Mouse (Mus musculus) heart, embryonic 14.5 days (tissue): ENCODE results near the gene Bcl9. TPM values are rescaled to one million over a fixed set of nuclear protein-coding genes. Genes with fewer than 3 reads are reported as not detected.

Experiments used
- ATAC-seq: fragments of 200-750 bp; cut with Nextera tagmentation; 2 replicates; pipeline ENCODE4 v1.8.0; 2017; ENCODE audit warnings: low read depth, moderate TSS enrichment; ENCODE audit not compliant: insufficient number of reproducible peaks, insufficient read depth, low FRiP score
- H3K27ac ChIP-seq, 2 experiments: fragments of 200-500 bp in 1 of 2; fragments of 300-500 bp in 1 of 2; sonication (generic) in 1 of 2; replicated peaks in 1 of 2; 2 replicates each; pipeline ENCODE4 v1.5.1; 2012 to 2014; ENCODE audit warnings: low read depth in 2 of 2, low read length in 2 of 2, control low read depth in 1 of 2, mild to moderate bottlenecking in 1 of 2, mixed read lengths in 1 of 2; ENCODE audit not compliant: control insufficient read depth in 1 of 2, insufficient read depth in 1 of 2
- H3K27me3 ChIP-seq: fragments of 300-500 bp; sonication (generic); 2 replicates; pipeline ENCODE4 v1.6.1; 2014; ENCODE audit warnings: mild to moderate bottlenecking, low read length, control low read depth; ENCODE audit not compliant: control insufficient read depth, insufficient read depth
- H3K36me3 ChIP-seq: fragments of 300-500 bp; sonication (generic); 2 replicates; pipeline ENCODE4 v1.6.1; 2014; ENCODE audit warnings: mild to moderate bottlenecking, control low read depth, low read length, mixed read lengths; ENCODE audit not compliant: control insufficient read depth, insufficient read depth
- H3K4me1 ChIP-seq, 2 experiments: fragments of 200-500 bp in 1 of 2; fragments of 300-500 bp in 1 of 2; sonication (generic) in 1 of 2; 2 replicates each; pipeline ENCODE4 v1.6.1; 2012 to 2014; ENCODE audit warnings: low read length in 2 of 2, control low read depth in 1 of 2, mixed read lengths in 1 of 2; ENCODE audit not compliant: control insufficient read depth in 2 of 2, insufficient read depth in 2 of 2
- H3K4me2 ChIP-seq: fragments of 300-500 bp; sonication (generic); 2 replicates; pipeline ENCODE4 v1.6.1; 2014; ENCODE audit warnings: mild to moderate bottlenecking, low read length
- H3K4me3 ChIP-seq, 2 experiments: fragments of 200-500 bp in 1 of 2; fragments of 300-500 bp in 1 of 2; sonication (generic) in 1 of 2; 2 replicates each; pipeline ENCODE4 v1.5.1; 2012 to 2014; ENCODE audit warnings: low read length in 2 of 2, mild to moderate bottlenecking in 2 of 2, control low read depth in 1 of 2, low read depth in 1 of 2, moderate library complexity in 1 of 2; ENCODE audit not compliant: control insufficient read depth in 1 of 2, insufficient read depth in 1 of 2
- H3K9ac ChIP-seq: fragments of 300-500 bp; sonication (generic); 2 replicates; pipeline ENCODE4 v1.6.1; 2014; ENCODE audit warnings: mild to moderate bottlenecking, low read length
- H3K9me3 ChIP-seq: fragments of 300-500 bp; sonication (generic); 2 replicates; pipeline ENCODE4 v1.6.1; 2016; ENCODE audit warnings: low read length, control low read depth; ENCODE audit not compliant: control insufficient read depth
- WGBS: fragments of 180-500 bp; shearing (Covaris S2); extraction: QIAGEN DNeasy Blood & Tissue Kit; methylation state at CpG from one replicate; pipeline ENCODE4 v1.1.7; 2014; 5-methylcytosine and 5-hydroxymethylcytosine counted together
- polyA plus RNA-seq: library from polyadenylated mRNA; unstranded; fragments of >200 nt; fragmentation: Nextera tagmentation; extraction: Ambion mirVana; gene quantifications from 2 replicates; pipeline ENCODE4 v1.2.1, GENCODE M21; 2014

The Bcl9 gene
- polyA plus RNA-seq, 1 experiment from 2014 or later: 32.1 TPM

DNA sequence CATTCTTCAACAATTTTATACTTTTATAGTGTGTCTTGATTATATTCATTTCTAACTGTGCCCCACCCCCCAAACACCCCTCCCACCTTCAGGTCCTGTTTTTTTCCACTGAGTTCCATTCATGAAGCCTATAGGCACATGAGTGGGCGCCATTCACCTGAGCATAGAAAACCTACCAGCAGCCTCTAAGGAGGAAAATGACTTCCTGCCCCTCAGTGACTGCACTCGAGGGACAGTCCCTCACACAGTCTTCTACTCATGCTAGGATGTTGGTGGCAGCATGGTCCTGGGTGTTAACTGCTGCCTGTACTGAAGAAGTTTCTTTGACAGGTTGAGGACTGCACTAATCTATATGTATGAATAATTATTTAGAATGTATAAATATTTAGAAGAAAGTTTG lies 30.1 kb upstream of the Bcl9 start:
- Histone ChIP-seq H3K9ac (no peak overlapping the region), H3K4me1 (no peaks in the 10 kb centered on the region), H3K36me3 (no peaks in the 10 kb centered on the region), H3K4me2 (no peak overlapping the region), H3K4me3 (no peak overlapping the region), H3K27me3 (no peaks in the 10 kb centered on the region), H3K27ac (no peak overlapping the region), H3K9me3 (peaks cover 5% of the 10 kb centered on the region; the same call in 1 of the 2 replicates)
- ATAC-seq: no peak
- WGBS: 85% methylated on average over 2 of the region's 2 CpGs

DNA sequence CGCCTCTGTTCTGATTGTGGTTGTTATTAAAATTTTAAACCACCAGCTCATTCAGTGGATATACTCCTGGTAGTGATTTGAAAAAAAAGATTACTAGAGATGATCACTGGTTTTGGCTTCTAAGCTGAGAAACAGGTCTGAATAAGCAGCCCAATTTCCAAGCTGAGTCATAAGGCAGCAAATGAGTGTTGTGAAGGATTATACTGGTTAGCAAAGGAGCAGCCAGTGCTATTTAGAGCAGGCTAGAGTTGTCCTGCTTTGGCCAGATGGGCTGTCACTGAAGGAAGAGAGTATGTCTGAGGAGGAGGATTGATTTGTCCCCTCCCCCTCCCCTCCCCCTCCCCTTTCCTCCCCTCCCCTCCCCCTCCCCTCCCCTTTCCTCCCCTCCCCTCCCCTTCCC lies 29.6 kb upstream of the Bcl9 start:
- Histone ChIP-seq H3K27me3 (no peaks in the 10 kb centered on the region), H3K27ac (no peak overlapping the region), H3K9ac (no peak overlapping the region), H3K4me3 (no peak overlapping the region), H3K9me3 (peaks cover 5% of the 10 kb centered on the region; the same call in 1 of the 2 replicates), H3K4me1 (no peaks in the 10 kb centered on the region), H3K36me3 (no peaks in the 10 kb centered on the region), H3K4me2 (no peak overlapping the region)
- 89% methylated on average over 1 of the region's 1 CpGs for WGBS
- ATAC-seq: no peak

DNA sequence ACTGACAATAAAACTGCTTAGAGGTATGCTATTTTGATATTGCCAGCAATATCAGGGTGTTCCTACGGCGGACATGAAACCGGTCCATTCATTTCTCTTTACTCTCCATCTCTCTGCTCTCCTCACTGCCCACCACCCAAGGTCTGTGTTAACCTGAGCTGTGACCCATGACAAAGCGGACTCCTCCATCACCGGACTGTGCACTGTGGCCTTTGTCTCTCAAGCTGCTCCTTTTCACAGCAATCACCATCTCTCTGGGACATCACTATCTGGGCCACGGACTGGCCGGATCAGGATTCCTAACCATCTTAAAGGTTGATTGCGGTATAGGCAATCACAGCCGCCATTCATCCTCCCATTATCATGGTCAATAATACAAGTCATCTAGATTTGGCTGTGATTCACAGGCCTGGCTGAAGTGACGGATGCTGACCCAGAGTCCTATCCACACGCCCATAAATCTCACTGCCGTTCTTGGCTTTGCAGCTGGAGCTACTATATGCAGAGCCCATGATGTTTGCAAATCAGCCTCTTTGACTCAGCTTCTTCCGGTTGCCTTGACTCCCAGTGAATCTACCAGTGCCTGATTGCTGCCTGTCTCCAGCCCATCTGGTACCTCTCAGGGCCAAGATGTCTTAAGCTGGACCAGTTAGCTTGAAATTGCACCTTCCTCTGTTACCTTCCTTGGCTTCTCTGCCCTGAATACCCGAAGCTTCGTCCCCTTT lies 28.1 kb upstream of the Bcl9 start:
- H3K27me3 ChIP-seq: no peaks in the 10 kb centered on the region

DNA sequence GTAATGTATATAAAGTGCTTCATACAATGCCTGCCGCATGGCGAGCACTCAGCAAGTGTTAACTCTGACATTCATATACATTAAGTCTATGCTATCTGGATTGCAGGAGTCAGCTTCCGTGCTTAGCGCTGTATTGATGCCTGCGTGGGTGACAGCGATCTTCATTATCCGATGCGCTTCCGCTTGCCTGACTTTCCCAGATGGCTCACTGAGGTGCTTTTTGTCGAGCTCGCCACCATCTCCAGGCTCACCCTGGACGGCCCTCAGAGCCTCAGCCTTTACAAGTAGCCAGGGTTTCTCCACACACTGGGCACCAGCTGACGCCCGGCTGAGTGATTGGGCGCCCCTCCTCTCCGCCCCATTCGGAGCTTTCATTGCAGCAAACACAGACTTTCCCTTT lies 26.3 kb upstream of the Bcl9 start:
- 63% methylated on average over 17 of the region's 17 CpGs for WGBS
- Histone ChIP-seq H3K4me1 (no peaks in the 10 kb centered on the region), H3K27ac (no peak overlapping the region), H3K36me3 (no peaks in the 10 kb centered on the region), H3K4me2 (no peak overlapping the region), H3K27me3 (no peaks in the 10 kb centered on the region), H3K9me3 (peaks cover 5% of the 10 kb centered on the region; the same call in 1 of the 2 replicates), H3K9ac (no peak overlapping the region), H3K4me3 (no peak overlapping the region)
- no peak for ATAC-seq

More for the DNA sequence above, 28.1 kb upstream of the Bcl9 start:
- Histone ChIP-seq H3K27ac (no peak overlapping the region), H3K4me1 (no peaks in the 10 kb centered on the region), H3K36me3 (no peaks in the 10 kb centered on the region), H3K9ac (no peak overlapping the region), H3K4me3 (no peak overlapping the region), H3K9me3 (peaks cover 5% of the 10 kb centered on the region; the same call in 1 of the 2 replicates), H3K4me2 (no peak overlapping the region)
- no peak for ATAC-seq
- WGBS: 77% methylated on average over 15 of the region's 15 CpGs

DNA sequence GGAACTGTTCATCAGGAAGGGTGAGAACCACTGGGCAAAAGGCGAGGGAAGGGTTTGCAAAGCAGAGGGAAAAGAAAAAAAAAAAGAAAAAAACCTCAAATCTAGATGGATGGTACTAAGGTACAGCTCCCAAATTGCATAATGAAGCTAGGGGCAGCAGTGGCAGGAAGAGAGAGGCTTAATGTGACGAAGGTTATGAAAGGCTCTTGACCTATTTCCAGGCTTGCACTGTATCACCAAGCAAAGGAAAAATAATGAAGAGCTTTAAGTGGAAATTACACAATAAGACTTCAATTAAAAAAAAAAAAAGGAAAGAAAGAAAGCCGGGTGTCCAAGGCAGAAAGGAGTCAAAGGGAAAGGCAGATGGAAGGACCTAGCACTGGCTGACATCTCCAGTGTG lies 19.6 kb upstream of the Bcl9 start:
- Histone ChIP-seq H3K4me1 (no peaks in the 10 kb centered on the region), H3K9me3 (no peaks in the 10 kb centered on the region), H3K4me3 (no peak overlapping the region), H3K27me3 (no peaks in the 10 kb centered on the region), H3K4me2 (no peak overlapping the region), H3K36me3 (no peaks in the 10 kb centered on the region), H3K27ac (no peak overlapping the region), H3K9ac (no peak overlapping the region)
- no peak for ATAC-seq
- WGBS: 83% methylated on average over 3 of the region's 3 CpGs

DNA sequence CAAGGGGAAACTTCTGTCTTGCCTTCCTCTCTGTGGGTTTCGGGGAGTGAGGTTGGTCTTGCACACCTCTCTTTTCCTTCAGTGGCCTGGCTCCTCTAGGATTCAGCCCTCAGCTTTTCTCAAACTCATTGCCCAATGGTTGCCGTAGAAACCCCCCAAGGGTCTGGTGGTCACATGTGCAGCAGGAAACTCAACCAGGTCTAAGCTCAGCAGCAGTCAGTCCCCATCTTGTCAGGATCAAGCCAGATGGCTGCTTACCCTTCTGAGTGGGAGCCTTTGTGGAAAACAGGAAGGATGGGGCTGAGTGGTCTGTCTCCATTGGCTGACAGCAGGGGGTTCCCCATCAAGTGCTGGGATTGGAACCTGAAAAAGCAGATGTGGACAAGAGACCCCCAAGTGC lies 15.7 kb upstream of the Bcl9 start:
- Histone ChIP-seq H3K4me2 (no peak overlapping the region), H3K9me3 (no peaks in the 10 kb centered on the region), H3K36me3 (no peaks in the 10 kb centered on the region), H3K27ac (no peak overlapping the region), H3K4me3 (no peak overlapping the region), H3K9ac (no peak overlapping the region), H3K27me3 (no peaks in the 10 kb centered on the region), H3K4me1 (peaks cover 5 to 9% of the 10 kb centered on the region in 2 experiments; a peak in 2 of 4 replicates)
- no peak for ATAC-seq
- 86% methylated on average over 2 of the region's 2 CpGs for WGBS

DNA sequence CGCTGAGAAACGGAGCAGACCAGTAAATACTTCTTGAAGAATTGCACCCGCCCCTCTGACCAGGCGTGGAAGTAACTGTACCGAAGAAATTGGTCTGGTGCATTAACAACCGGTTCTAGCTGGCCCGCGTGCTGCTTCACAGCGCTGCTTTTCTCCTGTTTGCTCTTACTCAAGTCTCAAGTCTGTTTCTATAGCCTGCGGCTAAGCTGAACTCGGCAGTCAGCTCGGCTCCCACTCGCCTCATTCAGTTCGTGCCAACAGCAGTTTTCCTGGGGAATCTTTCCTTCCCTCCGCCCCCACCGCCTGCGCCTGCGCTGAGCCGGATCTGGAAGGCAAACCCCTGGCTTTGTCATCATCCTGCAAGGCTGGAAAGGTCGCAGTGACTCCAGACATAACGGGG lies 14.3 kb upstream of the Bcl9 start:
- peaks cover 8 to 9% of the 10 kb centered on the region in 2 experiments; a peak in 2 of 4 replicates for H3K4me1 ChIP-seq
- peak overlapping the region; percentile 29 to 43 for H3K4me3 ChIP-seq
- no peak for ATAC-seq
- no peaks in the 10 kb centered on the region for H3K9me3 ChIP-seq
- H3K9ac ChIP-seq: peak overlapping the region; percentile 60
- H3K27ac ChIP-seq: 0 out of 4 replicates have a peak overlapping the region, but pooled peaks of 1 of the 2 experiments have one; percentile 24
- WGBS: 18% methylated on average over 21 of the region's 21 CpGs
- H3K27me3 ChIP-seq: no peaks in the 10 kb centered on the region
- no peaks in the 10 kb centered on the region for H3K36me3 ChIP-seq
- peak overlapping the region; percentile 61 for H3K4me2 ChIP-seq
